Mouse (Mus musculus): Measurements from ENCODE around the gene St14.

DNA sequence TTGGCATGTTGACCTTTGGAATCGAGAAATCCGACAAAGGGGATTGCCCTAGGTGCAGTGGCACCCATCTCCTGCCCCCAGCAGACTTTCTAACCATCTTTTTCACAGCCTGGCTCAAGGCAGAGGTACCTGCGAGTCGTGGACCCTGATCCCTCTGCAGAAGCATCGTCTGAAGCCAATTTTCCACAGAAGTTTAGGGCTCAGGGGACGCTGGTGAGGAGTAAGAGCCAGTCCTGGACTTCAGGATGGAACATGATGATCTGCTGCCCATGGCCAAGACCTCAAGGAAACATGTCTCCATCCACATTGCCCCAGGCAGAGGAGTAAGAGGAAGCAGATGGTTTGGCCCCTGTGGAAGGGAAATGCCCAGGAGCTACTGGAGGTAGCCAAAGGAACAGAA, 48.9 kb downstream of the St14 start:
- TF ChIP-seq POLR2A (IDR thresholded peaks at IDR 0.05; ENCODE audit: control insufficient read depth, low read depth, low read length) (no peak), CTCF (IDR thresholded peaks at IDR 0.05; ENCODE audit: control insufficient read depth, insufficient read depth, insufficient replicate concordance, low read depth, low read length) (no peak)

Data from testis, adult 2 months (tissue).